Mouse (Mus musculus) thymus, postnatal 14 days (tissue): ENCODE results near the gene Ift22.

Source experiments
- DNase-seq: peaks from one replicate; pipeline ENCODE4 v3.0.0; 2021

Gene Ift22

GRCm38 (mm10) chr5:136950521-136950920 is 42.6 kb downstream of the Ift22 start:
- DNase-seq: no peak

- no peak for DNase-seq
Observed at GRCm38 (mm10) chr5:136952153-136952552, 44.2 kb downstream of the Ift22 start.

GRCm38 (mm10) chr5:136953015-136953414 is 45.1 kb downstream of the Ift22 start, which contains the start of gene Fis1:
Fis1 (plus strand) TSS chr5:136953275.
- peak; percentile 87 for DNase-seq

DNA sequence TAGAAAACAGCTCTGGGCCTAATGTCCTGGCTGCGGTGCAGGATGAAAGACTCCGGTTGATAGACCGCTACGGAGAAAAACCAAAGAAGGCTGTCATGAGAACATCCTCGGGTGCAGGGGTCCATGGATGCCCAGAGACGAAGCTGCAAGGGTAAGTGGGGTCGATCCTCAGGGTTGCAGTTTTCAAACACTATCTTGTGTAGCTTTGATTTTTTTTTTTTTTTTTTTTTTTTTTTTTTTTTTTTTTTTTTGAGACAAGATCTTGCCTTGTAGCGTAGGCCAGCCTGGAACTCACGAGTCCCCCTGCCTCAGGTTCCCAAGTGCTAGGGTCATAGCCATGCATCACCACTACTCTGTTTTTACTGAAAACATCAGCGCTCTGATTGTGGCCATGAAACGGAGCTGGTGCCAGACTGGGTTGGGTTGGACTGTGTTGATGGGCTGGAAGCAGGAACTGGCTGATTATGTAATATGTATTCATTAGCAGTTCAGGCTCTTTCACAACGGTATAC is 45.5 kb downstream of the Ift22 start:
- DNase-seq: no peak

GRCm38 (mm10) chr5:136955622-136956021 is 47.7 kb downstream of the Ift22 start:
- no peak for DNase-seq

DNA sequence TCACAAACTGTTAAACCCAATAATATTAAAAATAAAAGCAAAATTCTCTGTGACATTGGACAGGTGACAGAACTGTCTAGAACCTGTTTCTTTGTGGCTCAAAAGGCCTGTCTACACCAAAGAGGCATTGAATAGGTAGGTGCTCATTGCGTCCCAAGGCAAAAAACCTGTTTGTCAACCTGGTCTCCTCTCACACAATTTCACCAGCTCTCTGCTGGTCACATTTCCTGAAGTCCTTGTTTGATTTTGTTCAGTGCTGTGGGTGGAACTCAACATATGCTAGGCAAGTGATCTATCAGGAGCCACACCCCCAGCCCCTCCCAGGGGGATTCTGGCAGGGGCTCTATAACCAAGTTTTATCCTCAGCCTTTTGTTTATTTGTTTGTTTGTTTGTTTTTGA is 49.3 kb downstream of the Ift22 start:
- no peak for DNase-seq

GRCm38 (mm10) chr5:136958991-136959605 is 51.1 kb downstream of the Ift22 start:
- no peak for DNase-seq

- no peak for DNase-seq
Observed at GRCm38 (mm10) chr5:136960053-136960452, 52.1 kb downstream of the Ift22 start.

DNA sequence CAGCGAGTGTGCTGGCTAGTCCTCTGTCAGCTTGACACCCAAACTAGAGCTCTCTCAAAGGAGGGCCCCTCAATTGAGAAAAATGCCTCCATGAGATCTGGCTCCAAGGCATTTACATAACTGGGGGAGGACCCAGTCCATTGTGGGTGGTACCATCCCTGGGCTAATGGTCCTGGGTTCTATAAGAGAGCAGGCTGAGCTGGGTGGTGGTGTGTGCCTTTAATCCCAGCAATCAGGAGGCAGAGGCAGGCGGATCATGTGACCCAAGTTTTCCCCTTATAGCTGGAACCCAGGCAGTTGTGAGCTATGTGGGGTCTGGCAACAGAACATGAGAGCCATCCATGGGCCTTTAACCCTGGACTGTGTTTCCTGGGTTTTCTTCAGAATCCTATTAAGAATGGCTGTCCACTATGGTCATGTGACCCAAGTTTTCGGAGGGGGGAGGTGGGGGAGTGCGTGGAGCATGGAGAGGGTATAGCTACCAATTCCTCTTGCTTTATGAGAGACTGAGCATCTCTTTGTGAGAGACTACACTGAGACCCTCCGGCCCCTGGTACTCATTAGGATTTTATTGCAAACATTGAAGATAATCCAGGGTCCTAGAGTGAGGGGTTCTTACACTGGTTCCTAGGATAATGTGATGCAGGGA is 53.5 kb downstream of the Ift22 start:
- no peak for DNase-seq

DNA sequence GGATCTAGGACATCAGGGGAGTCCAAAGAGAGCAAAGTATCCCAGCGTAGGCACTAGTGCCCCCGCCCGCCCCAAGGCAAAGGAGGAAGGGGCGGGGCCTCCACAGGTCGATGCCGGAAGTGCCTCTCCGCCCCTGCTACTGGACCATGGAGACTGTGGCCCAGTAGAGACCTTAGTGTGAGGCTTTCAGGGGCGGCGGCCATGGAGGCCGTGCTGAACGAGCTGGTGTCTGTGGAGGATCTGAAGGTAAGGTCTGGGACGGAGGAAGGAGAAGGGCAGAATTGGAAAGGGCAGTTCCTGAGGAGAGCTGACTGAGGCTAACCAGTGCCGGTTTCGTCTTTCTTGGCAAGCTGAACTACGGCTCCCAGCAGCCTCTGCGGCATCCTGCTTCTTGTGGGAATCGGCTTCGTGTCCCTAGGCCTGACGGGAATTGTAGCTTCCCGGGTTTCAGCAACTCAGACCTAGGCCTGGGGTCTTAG is 54.1 kb downstream of the Ift22 start:
- DNase-seq: peak; percentile 88

DNA sequence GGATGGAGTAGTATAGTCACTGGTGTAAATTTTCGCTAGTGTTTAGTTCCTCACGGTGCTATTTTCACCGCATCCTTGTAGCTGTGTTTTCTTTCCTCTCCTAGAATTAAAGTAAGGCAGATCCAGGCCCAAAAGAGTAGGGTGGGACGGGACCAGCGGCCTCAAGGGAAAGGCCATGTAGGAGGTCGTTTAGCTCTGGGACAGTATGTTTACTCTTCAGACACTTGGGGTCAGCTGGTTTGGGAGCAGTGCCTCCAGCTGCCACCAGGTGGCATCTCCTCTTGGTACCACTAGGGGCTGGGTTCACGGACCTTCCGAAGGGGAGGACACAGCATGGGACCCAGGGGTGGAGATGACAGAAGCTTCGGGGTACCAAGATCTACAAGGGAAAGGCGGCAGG is 54.6 kb downstream of the Ift22 start:
- DNase-seq: peak; percentile 83

- no peak for DNase-seq
Observed at GRCm38 (mm10) chr5:136962966-136963540, 55.1 kb downstream of the Ift22 start.
